ENCODE assay signal across 27 mouse cellular contexts in the genomic region with DNA sequence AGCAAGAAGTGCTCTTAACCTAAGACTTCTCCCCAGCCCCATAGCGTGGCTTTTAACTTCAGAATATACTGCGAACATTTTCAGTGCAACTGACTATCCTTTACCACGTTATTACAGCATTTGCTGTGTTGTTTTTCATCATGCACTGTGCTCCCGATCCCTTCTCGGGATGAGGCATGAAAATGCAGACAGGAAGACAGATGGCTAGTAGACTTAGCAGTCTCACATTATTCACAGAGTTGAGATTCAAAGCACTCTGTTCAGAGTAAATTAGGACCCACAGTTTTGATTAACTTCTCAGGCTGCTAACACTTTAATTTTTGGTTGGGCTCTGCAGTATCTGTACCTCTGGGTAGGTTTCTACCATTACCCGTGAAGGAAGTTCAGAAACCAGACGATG.
DNase-seq lines count a peak whose midpoint lies in the region; ATAC-seq lines count a peak whose summit lies in the region.
"Had no signal": no experiment of that assay in that cellular context is flagged by ENCODE, and none has a peak within 500 bp of the region (broad histone marks: within the 10 kb centered on the region; RNA-seq: fewer than 3 reads in every experiment).

No protein-coding gene starts in this region.

- H3K4me1 ChIP-seq in forebrain, embryonic 16.5 days (replicated peaks; ENCODE audit: control insufficient read depth, insufficient read depth, low read length) = no peaks in the 10 kb centered on the region
- H3K4me1 ChIP-seq in forebrain, embryonic 13.5 days = no peaks in the 10 kb centered on the region
- H3K4me1 ChIP-seq: embryonic facial prominence, embryonic 15.5 days; forebrain, embryonic 10.5 days had no signal

- peak; percentile 50 for ATAC-seq in forebrain, embryonic 16.5 days
- no peak for ATAC-seq in forebrain, embryonic 13.5 days
- ATAC-seq in frontal cortex, adult (ENCODE audit: low TSS enrichment) = peak; percentile 77
- ATAC-seq: activated CD4-positive, CD25-positive, alpha-beta regulatory T cell, adult 4 months; CD4-positive, CD25-positive, alpha-beta regulatory T cell, adult 4 months; forebrain, embryonic 14.5 days; Patski had no signal

- no peak overlapping the region for H3K4me3 ChIP-seq in forebrain, embryonic 16.5 days (replicated peaks; ENCODE audit: low read length)
- H3K4me3 ChIP-seq in forebrain, embryonic 13.5 days = no peak overlapping the region
- H3K4me3 ChIP-seq: embryonic facial prominence, embryonic 13.5 days; embryonic facial prominence, embryonic 15.5 days; erythroblast, embryonic 14.5 days; forebrain, embryonic 10.5 days had no signal

- no peak for DNase-seq in frontal cortex, postnatal 14 days (ENCODE audit: low spot score in 2 of 2)
- peak; percentile 22 for DNase-seq in layer of hippocampus, adult 9-11 months
- no peak for DNase-seq in layer of hippocampus, adult 9-10 months (ENCODE audit: low spot score)
- DNase-seq: adrenal gland, adult 8-10 months; adrenal gland, postnatal 14 days; adrenal gland, postnatal 36 days; B cell, adult 2 months; cerebellum, adult 11 months; cerebellum, adult 18-20 months; cerebellum, adult 8-10 months; cerebellum, adult 9-11 months; cerebellum, postnatal 14 days; cerebellum, postnatal 36 days; embryo, embryonic 11 days had no signal

- no peaks in the 10 kb centered on the region for H3K27me3 ChIP-seq in forebrain, embryonic 16.5 days (replicated peaks; ENCODE audit: control insufficient read depth, insufficient read depth, low read length)
- H3K27me3 ChIP-seq in forebrain, embryonic 13.5 days = no peaks in the 10 kb centered on the region
- H3K27me3 ChIP-seq: CH12.LX; embryonic facial prominence, embryonic 13.5 days; embryonic facial prominence, embryonic 15.5 days had no signal

- no peak overlapping the region for H3K4me2 ChIP-seq in forebrain, embryonic 16.5 days (ENCODE audit: low read length)
- no peak overlapping the region for H3K4me2 ChIP-seq in forebrain, embryonic 13.5 days
- H3K4me2 ChIP-seq: embryonic facial prominence, embryonic 13.5 days; embryonic facial prominence, embryonic 15.5 days had no signal

- no peak overlapping the region for H3K9ac ChIP-seq in forebrain, embryonic 16.5 days (replicated peaks; ENCODE audit: low read depth, low read length)
- H3K9ac ChIP-seq in forebrain, embryonic 13.5 days = no peak overlapping the region
- H3K9ac ChIP-seq: embryonic facial prominence, embryonic 13.5 days; embryonic facial prominence, embryonic 15.5 days had no signal

- H3K27ac ChIP-seq in forebrain, embryonic 16.5 days (ENCODE audit: low read length) = no peak overlapping the region
- H3K27ac ChIP-seq in forebrain, embryonic 13.5 days = no peak overlapping the region
- H3K27ac ChIP-seq: embryonic facial prominence, embryonic 13.5 days; embryonic facial prominence, embryonic 15.5 days; forebrain, embryonic 10.5 days had no signal

- WGBS in forebrain, embryonic 16.5 days = 79% methylated on average over 7 of the region's 7 CpGs
- WGBS in forebrain, embryonic 13.5 days = 92% methylated on average over 7 of the region's 7 CpGs

- no peaks in the 10 kb centered on the region for H3K36me3 ChIP-seq in forebrain, embryonic 16.5 days (ENCODE audit: control insufficient read depth, insufficient read depth)
- H3K36me3 ChIP-seq in forebrain, embryonic 13.5 days (ENCODE audit: poor library complexity, severe bottlenecking) = no peaks in the 10 kb centered on the region
- H3K36me3 ChIP-seq: embryonic facial prominence, embryonic 13.5 days; embryonic facial prominence, embryonic 15.5 days; forebrain, embryonic 10.5 days; G1E had no signal

- H3K9me3 ChIP-seq in forebrain, embryonic 16.5 days (ENCODE audit: control insufficient read depth, low read length) = 0 out of 2 replicates have a peak, but pooled peaks cover 2% of the 10 kb centered on the region
- H3K9me3 ChIP-seq in forebrain, embryonic 13.5 days (replicated peaks) = no peaks in the 10 kb centered on the region
- H3K9me3 ChIP-seq: embryonic facial prominence, embryonic 13.5 days; embryonic facial prominence, embryonic 15.5 days; forebrain, embryonic 10.5 days; G1E had no signal
